Mouse (Mus musculus) v-Abl transformed pro-B cells (cell line): ENCODE measurements around the gene Ocm.

Experiments
- in situ Hi-C, 2 experiments: fragments of 400-800 bp; cut with MboI; formaldehyde crosslinking; loops; one replicate each; pipeline ENCODE4 v1.15.1; 2025; ENCODE audit not compliant: unreplicated experiment in 2 of 2

Ocm gene

GRCm38 (mm10) chr5:144026620-144027263 lies at the start of gene Ocm:
Ocm (minus strand) TSS chr5:144026670.
- in situ Hi-C loops = no loop called here

- in situ Hi-C loops = no loop called here
These were observed 44.8 kb upstream of the Ocm start for GRCm38 (mm10) chr5:144071249-144071648.

- in situ Hi-C loops = no loop called here
These were observed 43.6 kb upstream of the Ocm start for GRCm38 (mm10) chr5:144070064-144070463.

DNA sequence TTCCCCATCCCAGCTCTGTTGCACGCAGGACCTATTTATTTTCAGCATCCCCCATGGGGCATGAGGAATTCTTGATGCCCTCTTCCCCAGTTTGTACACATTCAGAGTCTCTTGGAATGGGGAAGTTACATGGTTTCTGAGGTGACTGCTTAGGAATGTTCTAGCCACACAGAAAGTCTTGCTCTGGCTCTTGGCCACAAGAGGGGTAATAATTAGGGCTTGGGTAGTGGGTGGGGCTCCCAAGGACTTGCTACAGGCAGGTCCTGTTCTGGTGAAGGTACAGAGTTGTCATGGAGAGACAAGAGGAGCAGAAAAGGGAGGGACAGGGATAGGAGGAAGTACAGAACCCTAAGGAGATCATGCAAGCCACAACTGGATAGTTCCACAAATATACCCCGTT lies 39.6 kb upstream of the Ocm start:
- in situ Hi-C loops = no loop called here

DNA sequence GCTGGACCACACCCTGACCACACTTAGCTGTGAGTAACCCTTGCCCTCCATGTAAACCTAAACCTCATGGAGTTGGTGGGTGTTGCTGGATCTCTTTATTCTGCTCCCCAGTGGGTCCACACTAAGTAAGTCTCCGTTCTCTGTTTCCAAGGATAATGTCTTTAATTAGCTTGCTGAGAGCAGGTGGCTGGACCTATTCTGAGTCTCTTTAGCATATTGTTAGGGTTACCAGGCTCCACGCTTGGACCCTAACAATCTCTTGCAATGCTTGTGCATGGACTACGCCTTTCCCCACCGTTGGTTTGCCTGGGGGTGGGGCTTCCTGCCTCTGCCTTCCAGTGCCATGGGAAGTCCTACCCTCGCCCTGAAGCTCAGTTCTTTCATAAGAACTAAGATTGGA lies 37.6 kb upstream of the Ocm start:
- in situ Hi-C loops = no loop called here

GRCm38 (mm10) chr5:144054340-144054739 lies 27.9 kb upstream of the Ocm start:
- in situ Hi-C loops = no loop called here

DNA sequence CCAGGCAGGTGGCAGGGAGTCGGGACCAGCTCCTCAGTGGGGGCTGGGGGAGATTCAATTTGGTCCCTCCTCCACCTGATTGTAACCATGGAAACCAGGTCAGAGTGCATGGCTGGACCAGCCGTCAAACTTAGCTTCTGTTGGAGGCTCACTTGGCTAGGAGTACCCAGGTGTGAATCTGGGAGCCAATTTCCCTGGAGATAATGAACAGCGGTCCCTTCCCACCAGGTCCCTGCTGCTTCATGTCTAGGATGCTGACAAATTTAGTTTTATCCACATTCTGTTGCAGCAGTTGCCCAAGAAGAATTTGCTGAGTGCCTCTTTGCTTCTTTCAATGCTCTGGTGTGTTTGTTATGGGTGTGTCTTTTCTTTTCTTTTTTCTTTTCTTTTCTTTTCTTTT lies 27.0 kb upstream of the Ocm start:
- in situ Hi-C loops = no loop called here

DNA sequence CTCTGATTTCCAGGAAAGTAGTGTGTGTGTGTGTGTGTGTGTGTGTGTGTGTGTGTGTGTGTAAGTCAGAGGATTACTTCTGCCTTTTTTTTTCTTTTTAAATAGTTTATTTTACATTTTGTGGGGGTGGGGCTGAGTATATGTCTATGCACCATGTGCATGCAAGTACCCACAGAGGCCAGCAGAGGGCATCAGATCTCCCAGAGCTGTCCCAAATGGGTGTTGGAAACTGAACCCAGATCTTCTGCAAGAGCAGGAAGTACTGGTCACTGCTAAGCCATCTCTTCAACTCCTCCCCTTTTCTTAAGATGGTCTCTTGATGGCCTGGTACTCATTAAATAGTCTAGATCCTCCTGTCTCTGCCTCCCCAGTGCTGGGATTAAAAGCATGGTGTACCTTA lies 24.8 kb upstream of the Ocm start:
- in situ Hi-C loops = no loop called here

DNA sequence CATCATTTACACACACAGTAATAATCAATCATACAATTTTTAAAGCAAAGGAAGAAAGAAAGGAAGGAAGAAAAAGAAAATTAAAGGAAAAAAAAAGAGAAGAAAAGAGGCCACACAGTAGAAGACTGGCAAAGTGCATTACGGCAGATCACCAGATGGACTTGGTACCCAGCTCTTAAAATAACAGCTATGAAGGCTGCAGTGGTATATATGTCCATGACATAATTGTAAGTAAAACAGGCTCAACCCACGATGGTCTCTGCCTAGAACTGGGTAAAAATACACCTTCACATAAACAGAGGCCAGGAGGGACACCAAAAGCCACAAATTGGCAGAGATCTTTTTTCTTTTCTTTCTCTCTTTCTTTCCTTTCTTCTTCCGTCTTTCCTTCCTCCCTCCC lies 23.4 kb upstream of the Ocm start:
- in situ Hi-C loops = loop anchor here in 1 of 2 experiments (10.0 kb wide), 1 partner anchor 335 kb away; no protein-coding TSS in a partner anchor

GRCm38 (mm10) chr5:144047324-144047723 lies 20.9 kb upstream of the Ocm start:
- in situ Hi-C loops = loop anchor here in 1 of 2 experiments (10.0 kb wide), 1 partner anchor 337 kb away; no protein-coding TSS in a partner anchor

DNA sequence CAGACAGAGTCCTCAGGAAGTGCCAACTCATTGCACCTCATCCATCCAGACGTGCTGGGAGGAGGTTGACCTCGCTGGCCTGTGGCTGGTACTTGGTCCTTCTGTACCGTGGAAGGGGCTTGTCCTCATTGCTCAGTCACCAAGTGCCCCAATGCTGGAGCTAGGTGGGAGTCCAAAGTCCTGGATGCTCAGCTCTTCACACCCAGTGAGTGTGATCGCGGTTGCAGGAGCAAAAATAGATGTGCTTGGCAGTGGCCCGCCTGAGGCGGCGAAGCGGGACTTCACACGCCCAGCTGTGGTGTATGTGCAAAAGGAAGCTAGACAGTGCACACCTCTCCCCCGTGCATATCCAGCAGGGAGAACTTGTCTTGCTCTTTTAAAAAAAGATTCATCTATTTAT lies 16.7 kb upstream of the Ocm start:
- in situ Hi-C loops = loop anchor here (5.0 to 10.0 kb wide), 6 partner anchors 114 to 694 kb away; no protein-coding TSS in a partner anchor

GRCm38 (mm10) chr5:144040720-144041364 lies 14.4 kb upstream of the Ocm start:
- in situ Hi-C loops = loop anchor here (5.0 to 10.0 kb wide), 6 partner anchors 116 to 696 kb away; no protein-coding TSS in a partner anchor

DNA sequence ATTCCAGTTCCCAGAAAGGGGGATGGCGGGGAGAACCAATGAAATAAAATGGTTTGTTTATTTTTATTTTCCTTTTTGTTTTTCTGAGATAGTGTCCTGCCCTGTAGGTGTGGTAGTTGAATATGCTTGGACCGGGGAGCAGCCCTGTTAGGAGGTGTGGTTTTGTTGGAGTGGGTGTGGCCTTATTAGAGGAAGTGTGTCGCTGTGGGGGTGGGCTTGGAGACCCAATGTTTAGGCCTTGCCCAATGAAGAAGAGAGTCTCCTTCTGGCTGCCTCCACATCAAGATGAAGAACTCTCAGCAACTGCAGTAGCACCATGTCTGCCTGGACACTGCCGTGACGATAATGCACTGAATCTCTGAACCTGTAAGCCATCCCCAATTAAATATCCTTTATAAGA lies 13.4 kb upstream of the Ocm start:
- in situ Hi-C loops = loop anchor here (5.0 to 10.0 kb wide), 6 partner anchors 117 to 697 kb away; no protein-coding TSS in a partner anchor

GRCm38 (mm10) chr5:144039156-144039675 lies 12.7 kb upstream of the Ocm start:
- in situ Hi-C loops = no loop called here

GRCm38 (mm10) chr5:144036952-144037351 lies 10.5 kb upstream of the Ocm start:
- in situ Hi-C loops = no loop called here

DNA sequence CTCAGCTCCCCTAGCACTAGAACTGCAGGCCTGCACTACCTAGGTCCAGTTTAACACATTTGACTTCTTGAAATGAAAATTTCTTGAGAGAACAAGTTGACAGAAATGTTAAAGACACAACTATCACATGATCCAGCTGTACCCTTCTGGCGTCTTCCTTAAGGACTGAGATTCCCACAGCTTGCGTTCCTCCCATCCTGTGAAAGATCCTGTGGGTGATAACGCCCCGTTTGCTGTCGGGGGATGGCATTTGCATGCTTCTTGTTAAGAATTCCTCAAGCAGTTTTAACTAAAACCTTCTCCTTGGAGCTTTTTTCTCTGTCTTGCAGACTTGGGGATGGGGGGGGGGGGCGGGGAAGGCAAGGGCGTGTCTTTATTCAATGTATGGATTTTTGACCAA lies 8.1 kb upstream of the Ocm start:
- in situ Hi-C loops = no loop called here

DNA sequence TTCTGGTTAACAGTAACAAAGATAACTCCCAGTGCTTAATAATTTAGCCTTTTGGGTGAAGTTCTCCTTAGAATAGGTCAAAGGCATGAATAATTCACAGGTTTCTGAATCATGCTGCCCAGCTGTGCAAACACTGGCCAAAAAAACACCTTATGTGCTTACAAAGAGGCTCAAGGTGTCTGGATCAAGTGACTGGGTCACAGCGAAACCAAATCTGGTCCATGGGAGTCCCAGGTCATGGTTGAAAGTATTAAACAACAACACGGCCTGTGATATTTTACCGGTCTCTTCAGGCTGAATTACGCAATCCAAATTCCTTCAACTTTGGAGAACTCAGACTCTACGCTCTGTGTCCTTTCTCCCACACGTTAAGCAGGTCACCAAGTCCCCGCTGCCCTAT lies 6.0 kb upstream of the Ocm start:
- in situ Hi-C loops = no loop called here

GRCm38 (mm10) chr5:144015845-144016244 lies 10.6 kb downstream of the Ocm start:
- in situ Hi-C loops = loop anchor here (25.0 kb wide), 1 partner anchor 1096 kb away; the partner anchor contains the start of gene Arpc1b (in 2 of the 2)

DNA sequence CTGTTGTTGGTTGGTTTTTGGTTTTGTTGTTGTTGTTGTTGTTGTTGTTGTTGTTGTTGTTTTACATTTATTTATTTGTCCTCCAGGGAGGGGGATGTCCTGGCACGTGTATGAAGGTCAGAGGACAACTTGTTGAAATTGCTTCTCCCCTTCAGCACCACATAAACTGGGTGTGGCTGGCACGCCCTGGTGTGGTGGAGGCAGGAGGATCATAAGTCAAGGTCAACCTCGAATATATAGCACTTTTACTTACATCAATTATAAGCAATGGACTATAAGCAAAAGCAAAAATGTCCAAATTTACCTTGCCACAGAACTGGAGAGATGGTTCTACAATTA lies 11.2 kb downstream of the Ocm start:
- in situ Hi-C loops = loop anchor here (25.0 kb wide), 1 partner anchor 1097 kb away; the partner anchor contains the start of gene Arpc1b (in 2 of the 2)

DNA sequence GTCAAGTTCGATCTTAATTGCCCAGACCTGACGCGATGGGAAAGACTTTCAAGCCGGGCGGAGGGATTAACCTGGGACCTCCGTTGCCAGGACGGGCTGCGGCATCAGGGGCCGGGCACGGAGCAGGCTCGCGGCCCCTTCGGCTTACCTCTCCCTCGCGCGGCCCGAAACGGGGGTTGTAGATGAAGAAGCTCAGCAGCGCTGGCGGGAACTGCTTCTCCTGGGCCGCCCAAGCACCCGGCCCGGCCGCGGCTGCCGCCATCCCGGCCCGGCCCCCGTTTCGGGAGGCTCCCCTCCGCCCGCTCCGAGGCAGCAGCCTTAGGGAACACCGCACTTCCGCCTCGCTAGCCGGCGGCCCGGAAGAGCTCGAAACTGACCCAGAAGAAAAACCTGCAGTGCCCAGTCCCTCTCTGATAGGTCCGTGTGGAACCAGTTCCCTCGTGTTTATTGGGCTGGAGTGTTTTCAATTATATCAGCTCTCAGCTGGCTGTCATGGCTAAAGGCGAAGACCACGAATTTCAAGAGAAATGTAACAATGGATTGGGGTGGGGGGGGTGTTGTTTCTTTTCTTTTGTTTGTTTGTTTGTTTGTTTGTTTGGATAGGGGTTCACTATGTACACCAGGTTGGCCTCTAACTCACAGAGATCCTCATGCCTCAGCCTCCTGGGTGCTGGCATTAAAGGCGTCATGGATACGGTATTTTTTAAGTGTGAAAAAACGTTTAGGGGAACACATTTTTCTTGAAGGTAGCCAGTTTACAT lies 11.7 kb downstream of the Ocm start, which contains the start of gene Ccz1:
Gene Ccz1 (minus strand): TSS at position 327 of the 761 bp plus-strand sequence.
- in situ Hi-C loops = loop anchor here (25.0 kb wide), 1 partner anchor 1098 kb away; the partner anchor contains the start of gene Arpc1b (in 2 of the 2)
